Mouse (Mus musculus) thymus, adult 2 months (tissue): ENCODE results near the gene Zfp663.

Experiments used
- CTCF ChIP-seq: fragments of 200-500 bp; IDR thresholded peaks from 2 replicates; pipeline ENCODE4 v1.5.1; 2012; ENCODE audit warnings: mild to moderate bottlenecking, control low read depth, low read length, moderate library complexity, borderline replicate concordance; ENCODE audit not compliant: control insufficient read depth, poor library complexity, insufficient read depth; ENCODE audit errors: extremely low read depth
- POLR2A ChIP-seq: fragments of 200-500 bp; IDR thresholded peaks from 2 replicates; pipeline ENCODE4 v1.6.1; 2012; ENCODE audit warnings: mild to moderate bottlenecking, low read length, control low read depth, moderate library complexity; ENCODE audit not compliant: control insufficient read depth, poor library complexity, insufficient read depth; ENCODE audit errors: extremely low read depth

DNA sequence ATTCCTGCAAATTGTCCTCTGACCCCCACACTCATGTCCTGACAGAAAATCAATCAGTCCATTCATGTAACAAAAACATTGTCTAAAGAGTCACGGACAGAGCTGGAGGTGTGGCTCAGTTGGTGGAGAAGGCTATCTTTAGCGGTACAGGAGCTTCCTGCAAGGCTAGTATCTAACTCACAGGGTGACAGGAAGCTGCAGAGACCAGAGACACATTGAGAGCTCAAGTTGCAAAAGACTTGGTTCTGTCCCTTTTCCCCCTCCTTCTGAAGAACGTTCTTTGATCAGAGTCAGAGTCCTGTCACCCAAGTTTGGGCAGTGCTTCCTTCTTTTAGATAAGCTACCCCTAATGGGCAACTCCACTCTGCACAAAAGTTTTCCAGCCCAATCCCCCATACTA is 38.8 kb downstream of the Zfp663 start:
- no peak for TF ChIP-seq CTCF
- TF ChIP-seq POLR2A, result no peak
